Mouse (Mus musculus): ENCODE results near the gene Anp32a. TPM values are rescaled to one million over a fixed set of nuclear protein-coding genes. Genes with fewer than 3 reads are reported as not detected.

Gene Anp32a
- 161 and 166 TPM in 2 replicates for polyA plus RNA-seq (2015; fragmentation: Nextera tagmentation; extraction: Ambion mirVana)

DNA sequence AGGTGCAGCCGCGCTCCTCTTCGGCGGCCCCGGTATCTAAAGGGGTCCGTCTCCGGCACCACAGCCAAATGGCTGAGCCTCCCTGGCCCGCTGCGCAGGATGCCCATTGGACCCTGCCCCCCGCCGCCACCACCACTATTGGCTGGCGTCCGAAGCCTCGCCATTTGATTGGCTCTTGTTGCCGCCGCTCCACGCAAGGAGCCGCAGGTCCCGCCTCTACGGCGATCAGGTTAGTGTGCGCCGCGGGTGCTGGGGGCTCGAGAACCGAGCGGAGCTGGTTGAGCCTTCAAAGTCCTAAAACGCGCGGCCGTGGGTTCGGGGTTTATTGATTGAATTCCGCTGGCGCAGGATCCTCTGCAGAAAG is at the start of gene Anp32a:
Anp32a (plus strand) TSS at position 171 of the 364 bp plus-strand sequence.
- Histone ChIP-seq H3K4me2 (peak within 1 kb of the TSS; percentile 87), H3K27ac (peak within 1 kb of the TSS; percentile 99), H3K27me3 (no peaks in the 10 kb centered on the region), H3K4me1 (peaks cover 21% of the 10 kb centered on the region), H3K9me3 (no peaks in the 10 kb centered on the region), H3K36me3 (no peaks in the 10 kb centered on the region), H3K9ac (peak within 1 kb of the TSS; percentile 90), H3K4me3 (peak within 1 kb of the TSS; percentile 82)
- 0% methylated on average over 34 of the region's 34 CpGs for WGBS
- ATAC-seq (ENCODE audit: insufficient number of reproducible peaks, low FRiP score, low TSS enrichment, low read depth) = peak; percentile 92

DNA sequence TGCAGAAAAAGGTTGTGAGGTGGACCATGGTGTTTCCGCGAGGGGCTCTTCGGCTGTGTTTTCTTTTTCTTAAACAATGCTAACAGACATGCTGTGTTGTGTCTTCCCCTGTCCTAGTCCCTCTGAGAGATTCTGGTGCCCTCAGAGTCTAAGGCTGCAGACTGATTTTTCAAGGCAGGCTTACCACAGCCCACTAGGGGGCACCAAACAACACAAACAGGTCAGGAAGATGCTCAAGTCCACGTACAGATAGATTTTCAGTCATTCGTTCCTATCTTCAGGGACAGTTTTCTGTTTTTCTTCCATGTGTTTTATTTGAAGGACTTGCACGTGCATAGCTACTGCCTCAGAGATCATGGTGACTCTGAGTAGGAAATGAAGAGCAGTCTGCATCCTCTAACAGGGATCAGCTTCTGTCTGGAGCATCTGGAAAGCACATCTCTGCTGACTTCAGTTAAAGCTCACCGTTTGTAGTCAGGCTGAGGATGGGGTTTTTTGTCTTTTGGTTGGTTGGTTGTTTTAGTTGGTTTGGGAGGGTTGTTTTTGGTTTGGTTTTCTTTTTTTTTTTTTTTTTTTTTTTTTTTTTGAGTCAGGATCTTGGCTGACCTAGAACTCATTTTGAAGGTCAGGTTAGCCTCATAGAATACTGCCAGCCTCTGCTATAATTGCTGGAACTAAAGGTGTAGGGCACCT is 45.9 kb upstream of the Anp32a start:
- Histone ChIP-seq H3K9me3 (no peaks in the 10 kb centered on the region), H3K4me3 (no peak overlapping the region), H3K9ac (no peak overlapping the region), H3K4me1 (no peaks in the 10 kb centered on the region), H3K36me3 (no peaks in the 10 kb centered on the region), H3K27me3 (no peaks in the 10 kb centered on the region), H3K4me2 (no peak overlapping the region), H3K27ac (no peak overlapping the region)
- no peak for ATAC-seq (ENCODE audit: insufficient number of reproducible peaks, low FRiP score, low TSS enrichment, low read depth)
- WGBS = 28% methylated on average over 7 of the region's 7 CpGs

DNA sequence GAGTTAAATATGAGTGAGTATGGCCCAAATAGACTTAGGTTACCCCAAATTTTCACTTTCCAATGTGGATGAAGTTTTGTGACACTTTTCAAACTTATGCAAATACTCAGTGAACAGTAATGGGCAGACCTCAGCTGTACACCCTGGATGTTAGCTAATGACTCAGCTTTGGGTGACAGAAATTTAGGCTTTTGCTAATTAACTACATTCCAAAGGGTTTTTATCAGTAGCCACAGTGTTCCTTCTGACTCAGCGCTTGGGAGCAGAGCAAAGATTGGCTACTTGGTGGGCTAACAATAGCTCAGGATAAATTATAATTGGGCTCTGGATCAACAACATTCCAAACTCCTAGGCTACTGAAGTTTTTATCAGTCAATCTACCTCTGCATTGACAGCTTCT is 44.2 kb upstream of the Anp32a start:
- Histone ChIP-seq H3K4me3 (no peak overlapping the region), H3K4me2 (no peak overlapping the region), H3K36me3 (no peaks in the 10 kb centered on the region), H3K9me3 (no peaks in the 10 kb centered on the region), H3K9ac (no peak overlapping the region), H3K4me1 (no peaks in the 10 kb centered on the region), H3K27ac (no peak overlapping the region), H3K27me3 (no peaks in the 10 kb centered on the region)
- WGBS = 74% methylated on average over 1 of the region's 1 CpGs
- no peak for ATAC-seq (ENCODE audit: insufficient number of reproducible peaks, low FRiP score, low TSS enrichment, low read depth)

DNA sequence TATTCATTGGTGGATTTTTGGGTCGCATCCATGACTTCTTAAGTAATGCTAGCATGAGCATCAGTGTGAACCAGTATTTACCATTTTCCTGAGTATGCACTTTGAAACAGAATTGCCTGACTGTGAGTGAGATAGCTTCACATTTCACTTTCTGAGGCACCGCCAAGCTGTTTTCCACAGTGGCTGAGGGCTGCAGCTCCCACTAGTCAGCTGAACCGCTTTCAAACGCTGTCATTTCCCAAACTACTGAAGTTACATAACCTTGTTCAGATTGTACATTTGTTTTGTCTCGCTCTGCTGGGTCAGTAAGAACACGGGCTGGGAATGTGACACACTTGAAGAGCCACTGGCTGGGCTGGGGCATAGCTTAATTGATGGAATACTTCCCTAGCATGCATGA is 25.5 kb upstream of the Anp32a start:
- H3K4me3 ChIP-seq = no peak overlapping the region
- no peak for ATAC-seq (ENCODE audit: insufficient number of reproducible peaks, low FRiP score, low TSS enrichment, low read depth)
- no peaks in the 10 kb centered on the region for H3K9me3 ChIP-seq
- no peaks in the 10 kb centered on the region for H3K27me3 ChIP-seq
- H3K4me2 ChIP-seq = no peak overlapping the region
- 92% methylated on average over 6 of the region's 6 CpGs for WGBS
- H3K4me1 ChIP-seq = no peaks in the 10 kb centered on the region
- H3K36me3 ChIP-seq = no peaks in the 10 kb centered on the region
- no peak overlapping the region for H3K9ac ChIP-seq
- no peak overlapping the region for H3K27ac ChIP-seq

DNA sequence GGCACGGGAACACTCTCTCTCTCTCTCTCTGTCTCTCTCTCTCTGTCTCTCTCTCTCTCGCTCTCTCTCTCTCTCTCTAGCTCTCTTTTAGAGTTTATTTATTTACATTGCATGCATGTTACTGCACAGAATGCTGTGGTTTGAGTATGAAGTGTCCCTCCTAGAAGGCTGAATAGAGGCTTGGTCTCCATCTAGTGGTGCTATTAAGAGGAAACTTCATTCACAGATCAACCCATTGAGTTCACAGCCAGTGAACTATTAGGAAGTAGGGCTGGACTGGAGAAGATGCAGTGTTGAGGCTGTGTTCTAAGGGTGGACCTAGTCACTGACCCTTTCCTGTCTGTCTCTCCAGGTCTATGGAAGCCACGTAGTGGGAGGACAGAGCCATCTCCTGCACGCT is 22.4 kb upstream of the Anp32a start:
- Histone ChIP-seq H3K9me3 (no peaks in the 10 kb centered on the region), H3K4me2 (no peak overlapping the region), H3K4me1 (no peaks in the 10 kb centered on the region), H3K9ac (no peak overlapping the region), H3K4me3 (no peak overlapping the region), H3K36me3 (no peaks in the 10 kb centered on the region), H3K27me3 (no peaks in the 10 kb centered on the region), H3K27ac (no peak overlapping the region)
- ATAC-seq (ENCODE audit: insufficient number of reproducible peaks, low FRiP score, low TSS enrichment, low read depth) = no peak
- WGBS = 80% methylated on average over 4 of the region's 4 CpGs

DNA sequence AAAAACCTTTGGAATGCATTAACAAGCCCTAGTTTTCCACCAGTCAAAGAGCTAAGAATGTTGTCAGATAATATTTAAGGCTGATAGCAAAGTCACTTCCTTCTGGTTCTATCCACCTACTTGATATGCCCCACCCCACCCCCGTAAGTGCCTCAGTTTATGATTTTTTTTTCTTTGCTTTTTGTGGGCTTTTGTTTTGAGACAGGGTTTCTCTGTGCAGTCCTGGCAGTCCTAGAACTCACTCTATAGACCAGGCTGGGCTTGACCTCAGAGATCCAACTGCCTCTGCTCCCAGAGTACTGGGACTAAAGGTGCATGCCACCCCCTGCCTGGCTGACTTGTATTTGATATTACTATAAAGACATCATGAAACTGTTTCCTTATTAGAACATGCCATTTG is 17.3 kb upstream of the Anp32a start:
- WGBS = 63% methylated on average over 1 of the region's 1 CpGs
- ATAC-seq (ENCODE audit: insufficient number of reproducible peaks, low FRiP score, low TSS enrichment, low read depth) = no peak
- Histone ChIP-seq H3K9me3 (no peaks in the 10 kb centered on the region), H3K4me1 (no peaks in the 10 kb centered on the region), H3K9ac (no peak overlapping the region), H3K27me3 (no peaks in the 10 kb centered on the region), H3K4me3 (no peak overlapping the region), H3K27ac (no peak overlapping the region), H3K36me3 (no peaks in the 10 kb centered on the region), H3K4me2 (no peak overlapping the region)

DNA sequence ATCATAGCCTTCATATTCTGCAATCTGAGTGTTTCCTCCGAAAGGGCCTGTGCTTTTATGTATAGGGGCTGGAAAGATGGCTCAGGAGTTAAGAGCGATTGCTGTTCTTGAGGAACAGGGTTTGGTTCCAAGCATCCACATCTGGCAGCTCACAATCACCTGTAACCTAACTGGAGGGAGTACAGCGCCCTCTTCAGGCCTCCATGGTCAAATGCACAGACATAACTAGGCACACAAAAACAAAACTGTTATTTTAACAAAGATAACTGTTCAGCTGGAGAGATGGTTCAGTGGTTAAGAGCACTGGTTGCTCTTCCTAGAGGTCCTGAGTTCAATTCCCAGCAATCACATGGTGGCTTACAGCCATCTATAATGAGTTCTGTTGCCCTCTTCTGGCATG is 15.1 kb upstream of the Anp32a start:
- no peaks in the 10 kb centered on the region for H3K4me1 ChIP-seq
- no peak overlapping the region for H3K9ac ChIP-seq
- H3K9me3 ChIP-seq = no peaks in the 10 kb centered on the region
- H3K4me3 ChIP-seq = no peak overlapping the region
- 60% methylated on average over 3 of the region's 3 CpGs for WGBS
- H3K27me3 ChIP-seq = no peaks in the 10 kb centered on the region
- no peak for ATAC-seq (ENCODE audit: insufficient number of reproducible peaks, low FRiP score, low TSS enrichment, low read depth)
- H3K4me2 ChIP-seq = no peak overlapping the region
- H3K36me3 ChIP-seq = no peaks in the 10 kb centered on the region
- no peak overlapping the region for H3K27ac ChIP-seq

DNA sequence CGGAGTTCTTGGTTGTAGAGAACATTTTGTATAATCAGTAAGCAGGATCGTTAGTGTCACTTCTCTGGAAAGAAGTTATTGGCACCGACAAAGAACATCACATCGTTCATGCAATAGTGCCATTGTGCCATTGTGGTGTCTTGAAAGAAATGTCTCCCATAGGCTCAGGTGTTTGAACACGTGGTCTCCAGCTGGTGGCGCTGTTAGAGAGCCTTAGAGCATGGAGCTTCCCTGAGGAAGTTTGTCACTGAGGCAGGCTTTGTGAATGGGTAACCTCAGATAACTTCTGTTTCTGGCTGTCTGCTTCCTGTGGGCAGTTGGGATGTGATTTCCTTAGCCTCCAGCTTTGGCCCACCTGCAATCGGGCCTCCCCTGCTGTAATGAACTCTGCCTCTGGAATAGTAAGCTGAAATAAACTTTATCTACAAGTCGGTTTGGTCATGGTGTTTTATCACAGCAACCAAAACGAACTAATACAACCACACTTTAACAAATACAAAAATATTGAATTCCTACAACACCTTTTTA is 6.7 kb upstream of the Anp32a start:
- Histone ChIP-seq H3K9me3 (no peaks in the 10 kb centered on the region), H3K4me3 (no peak overlapping the region), H3K9ac (no peak overlapping the region), H3K27ac (no peak overlapping the region), H3K4me1 (no peaks in the 10 kb centered on the region), H3K36me3 (no peaks in the 10 kb centered on the region), H3K27me3 (no peaks in the 10 kb centered on the region), H3K4me2 (no peak overlapping the region)
- WGBS = 88% methylated on average over 9 of the region's 9 CpGs
- no peak for ATAC-seq (ENCODE audit: insufficient number of reproducible peaks, low FRiP score, low TSS enrichment, low read depth)

DNA sequence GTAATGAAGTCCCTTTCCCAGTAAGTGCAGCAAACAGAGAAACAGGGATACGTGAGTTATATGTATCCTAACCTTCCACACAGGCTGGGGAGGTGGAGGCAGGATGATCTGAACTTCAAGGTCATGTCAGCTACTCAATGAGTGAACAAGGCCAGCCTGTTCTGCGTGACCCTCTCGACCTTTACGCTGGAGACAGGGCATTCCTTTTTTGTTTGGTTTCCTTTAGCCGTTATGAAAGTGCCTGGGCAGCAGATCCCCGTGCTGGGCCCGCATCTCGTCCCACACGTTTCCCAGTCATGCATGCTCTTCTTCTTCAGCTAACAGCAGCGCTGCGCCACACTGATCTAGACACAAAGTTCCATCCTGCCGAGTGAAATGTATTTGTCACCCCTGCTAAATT is 5.7 kb upstream of the Anp32a start:
- no peak for ATAC-seq (ENCODE audit: insufficient number of reproducible peaks, low FRiP score, low TSS enrichment, low read depth)
- Histone ChIP-seq H3K36me3 (no peaks in the 10 kb centered on the region), H3K4me1 (0 out of 2 replicates have a peak, but pooled peaks cover 3% of the 10 kb centered on the region), H3K27me3 (no peaks in the 10 kb centered on the region), H3K9ac (no peak overlapping the region), H3K4me2 (no peak overlapping the region), H3K4me3 (no peak overlapping the region), H3K9me3 (no peaks in the 10 kb centered on the region), H3K27ac (no peak overlapping the region)
- WGBS = 68% methylated on average over 12 of the region's 12 CpGs

DNA sequence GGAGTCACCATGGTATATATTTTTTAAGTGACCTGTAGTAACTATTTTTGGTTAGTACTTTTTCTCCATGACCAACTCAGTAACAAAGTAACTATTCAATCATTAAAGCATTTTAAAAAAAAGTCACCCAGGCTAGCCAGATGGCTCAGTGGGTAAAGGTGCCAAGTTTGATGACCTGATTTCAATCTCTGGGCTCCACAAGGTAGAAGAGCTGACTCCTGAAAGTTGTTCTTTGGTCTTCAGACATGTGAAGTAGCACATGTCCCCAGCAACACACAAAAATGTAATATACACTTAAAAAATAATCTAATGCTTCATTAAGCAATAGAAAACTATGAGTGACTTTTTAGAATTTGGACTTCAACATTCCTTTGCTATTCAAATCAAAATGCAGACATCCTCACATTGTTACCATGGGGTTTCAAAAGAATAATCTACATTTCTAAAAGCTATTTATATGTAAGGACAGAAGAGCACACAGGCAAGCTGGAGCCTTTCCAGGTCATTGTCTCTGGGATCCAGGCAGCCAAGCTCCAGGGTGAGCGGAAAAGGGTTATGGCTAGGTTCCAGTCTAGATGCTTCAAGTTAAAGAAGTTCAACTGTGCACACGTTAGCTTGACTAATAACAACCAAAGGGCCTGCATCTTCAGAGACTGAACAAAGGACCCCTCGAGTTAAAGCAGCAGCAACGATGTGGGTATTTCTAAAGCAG is 3.0 kb upstream of the Anp32a start:
- ATAC-seq (ENCODE audit: insufficient number of reproducible peaks, low FRiP score, low TSS enrichment, low read depth) = no peak
- Histone ChIP-seq H3K27me3 (no peaks in the 10 kb centered on the region), H3K27ac (no peak overlapping the region), H3K4me2 (no peak overlapping the region), H3K9ac (no peak overlapping the region), H3K4me3 (no peak overlapping the region), H3K4me1 (0 out of 2 replicates have a peak, but pooled peaks cover 5% of the 10 kb centered on the region), H3K36me3 (no peaks in the 10 kb centered on the region), H3K9me3 (no peaks in the 10 kb centered on the region)
- WGBS = 69% methylated on average over 4 of the region's 4 CpGs

DNA sequence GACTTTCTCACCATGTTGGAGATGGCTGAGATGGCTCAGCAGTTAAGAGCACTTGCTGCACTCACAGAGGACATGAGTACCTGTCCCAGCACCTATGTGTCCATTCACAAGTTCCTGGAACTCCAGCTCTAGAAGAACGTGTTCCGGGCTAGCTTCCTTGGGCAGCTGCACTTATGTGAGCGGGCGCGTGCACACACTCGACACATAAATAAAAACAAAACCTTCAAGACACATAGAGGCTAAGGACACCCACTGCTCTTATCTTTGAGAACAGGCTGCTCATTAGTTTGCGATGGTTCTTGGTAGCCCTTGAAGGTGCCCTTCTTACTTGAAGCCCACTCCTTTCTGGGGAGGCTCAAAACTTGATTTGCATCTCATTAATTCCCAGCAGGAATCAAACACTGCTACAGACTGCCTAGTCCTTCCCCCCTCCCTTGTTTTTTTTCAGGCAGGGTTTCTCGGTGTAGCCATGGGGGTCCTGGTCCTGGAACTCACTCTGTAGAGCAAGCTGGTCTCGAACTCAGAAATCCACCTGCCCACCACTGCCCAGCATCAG is 2.4 kb upstream of the Anp32a start:
- H3K9me3 ChIP-seq = no peaks in the 10 kb centered on the region
- no peaks in the 10 kb centered on the region for H3K36me3 ChIP-seq
- H3K4me2 ChIP-seq = no peak overlapping the region
- no peaks in the 10 kb centered on the region for H3K27me3 ChIP-seq
- no peak overlapping the region for H3K4me3 ChIP-seq
- no peak overlapping the region for H3K9ac ChIP-seq
- ATAC-seq (ENCODE audit: insufficient number of reproducible peaks, low FRiP score, low TSS enrichment, low read depth) = no peak
- H3K4me1 ChIP-seq = 0 out of 2 replicates have a peak, but pooled peaks cover 5% of the 10 kb centered on the region
- WGBS = 77% methylated on average over 9 of the region's 9 CpGs
- no peak overlapping the region for H3K27ac ChIP-seq

All from limb, embryonic 15.5 days (tissue).